Mouse (Mus musculus): ENCODE data around the gene Gm9903. TPM values are rescaled to one million over a fixed set of nuclear protein-coding genes. Genes with fewer than 3 reads are reported as not detected.

The Gm9903 gene
- polyA plus RNA-seq, 1 experiment from 2014 or later, result 0.85 TPM

DNA sequence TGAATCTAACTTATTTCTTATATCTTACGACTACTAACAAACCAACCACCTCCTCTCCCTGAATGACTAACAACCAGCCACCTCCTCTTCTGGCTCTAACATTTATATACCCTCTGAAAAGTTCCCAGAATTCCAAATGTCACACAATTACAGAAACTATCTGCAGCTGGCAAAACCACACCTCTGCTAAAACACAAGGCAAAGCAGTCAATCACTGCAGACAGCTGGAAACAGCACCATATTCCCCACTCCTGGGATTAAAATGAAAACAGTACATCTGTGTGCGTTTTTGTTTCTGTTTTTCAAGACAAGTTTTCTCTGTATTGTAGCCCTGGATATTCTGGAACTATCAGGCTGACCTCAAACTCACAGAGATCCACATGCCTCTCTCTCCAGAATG lies 7.1 kb upstream of the Gm9903 start:
- Histone ChIP-seq H3K9ac (replicated peaks) (no peak overlapping the region), H3K9me3 (no peaks in the 10 kb centered on the region), H3K4me1 (replicated peaks) (peaks cover under 1% of the 10 kb centered on the region), H3K4me2 (replicated peaks) (no peak overlapping the region), H3K36me3 (no peaks in the 10 kb centered on the region), H3K27me3 (no peaks in the 10 kb centered on the region), H3K27ac (no peak overlapping the region), H3K4me3 (replicated peaks) (no peak overlapping the region)
- 88% methylated on average over 2 of the region's 2 CpGs for WGBS
- no peak for ATAC-seq

DNA sequence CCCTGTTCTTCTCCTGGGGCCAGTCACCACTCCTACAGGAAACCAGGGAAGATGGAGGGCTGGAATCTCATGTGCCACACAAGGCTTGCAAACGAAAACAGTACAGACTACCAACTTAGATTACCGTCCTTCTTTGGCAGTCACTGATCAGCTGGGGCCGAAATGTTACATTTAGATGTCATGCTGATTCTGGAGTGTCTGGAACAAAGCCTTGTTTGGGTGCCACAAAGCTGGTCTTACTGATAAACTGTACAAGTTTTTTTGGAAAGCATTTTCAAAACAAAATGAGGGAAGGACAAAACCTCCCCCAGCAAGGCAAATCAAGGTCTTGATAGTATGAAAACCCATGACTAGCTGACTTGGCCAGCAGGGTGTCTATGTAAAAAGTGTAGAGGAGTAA lies 6.0 kb upstream of the Gm9903 start:
- peaks cover 12% of the 10 kb centered on the region for H3K4me1 ChIP-seq (replicated peaks)
- 87% methylated on average over 3 of the region's 3 CpGs for WGBS
- H3K9ac ChIP-seq (replicated peaks), result no peak overlapping the region
- H3K4me3 ChIP-seq (replicated peaks), result no peak overlapping the region
- H3K4me2 ChIP-seq (replicated peaks), result no peak overlapping the region
- H3K9me3 ChIP-seq, result no peaks in the 10 kb centered on the region
- H3K36me3 ChIP-seq, result no peaks in the 10 kb centered on the region
- H3K27me3 ChIP-seq, result no peaks in the 10 kb centered on the region
- no peak overlapping the region for H3K27ac ChIP-seq
- no peak for ATAC-seq

DNA sequence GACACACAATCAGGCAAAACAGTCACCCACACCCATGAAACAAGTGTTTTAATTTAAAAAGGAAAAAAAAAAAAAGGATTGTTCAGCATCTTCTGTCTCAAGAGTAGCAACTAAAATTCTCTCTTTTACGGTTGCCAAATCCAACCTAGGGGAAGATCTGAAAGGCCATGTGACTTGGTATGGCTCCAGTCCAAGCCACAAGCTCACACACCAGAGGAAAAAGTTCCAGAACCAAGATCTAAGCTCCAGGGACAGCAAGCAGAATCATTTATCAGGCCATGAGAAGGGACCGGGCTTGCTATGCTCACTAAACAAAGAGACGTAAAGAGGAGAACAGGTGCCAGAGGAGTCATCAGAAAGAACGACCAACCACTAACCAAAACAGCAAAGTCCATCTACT lies 1.8 kb upstream of the Gm9903 start:
- peak overlapping the region; percentile 85 for H3K4me3 ChIP-seq (replicated peaks)
- WGBS, result 50% methylated on average over 4 of the region's 4 CpGs
- H3K4me1 ChIP-seq (replicated peaks), result peaks cover 23% of the 10 kb centered on the region
- peak overlapping the region; percentile 96 for H3K4me2 ChIP-seq (replicated peaks)
- ATAC-seq, result no peak
- no peak overlapping the region for H3K27ac ChIP-seq
- H3K36me3 ChIP-seq, result no peaks in the 10 kb centered on the region
- H3K9me3 ChIP-seq, result no peaks in the 10 kb centered on the region
- H3K27me3 ChIP-seq, result no peaks in the 10 kb centered on the region
- H3K9ac ChIP-seq (replicated peaks), result no peak overlapping the region

DNA sequence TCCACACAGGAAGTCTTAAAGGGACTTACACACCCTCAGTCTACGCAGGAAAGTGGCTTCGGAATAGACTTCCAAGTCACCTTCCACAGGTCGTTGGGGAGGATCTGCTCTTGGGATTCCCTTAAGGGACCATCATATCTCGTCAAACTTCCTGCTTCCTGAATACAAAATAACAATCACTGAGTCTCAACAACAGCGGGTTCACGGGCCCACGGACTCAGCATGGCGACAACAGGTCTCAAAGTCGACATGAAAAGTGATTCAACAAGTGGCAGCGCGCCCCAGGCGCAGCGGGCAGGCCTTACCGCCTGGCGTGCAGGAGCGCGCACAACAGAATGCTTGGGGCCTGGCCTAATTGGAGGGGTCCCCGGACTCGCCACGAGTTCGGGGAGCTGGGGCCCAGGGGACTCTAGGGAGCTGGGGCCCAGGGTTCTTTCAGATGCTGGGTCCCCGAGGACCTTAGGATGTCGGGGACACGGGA lies 865 bp upstream of the Gm9903 start:
- Histone ChIP-seq H3K9ac (replicated peaks) (peak overlapping the region; percentile 84), H3K27ac (peak overlapping the region; percentile 88), H3K9me3 (no peaks in the 10 kb centered on the region), H3K36me3 (no peaks in the 10 kb centered on the region), H3K27me3 (no peaks in the 10 kb centered on the region), H3K4me1 (replicated peaks) (peaks cover 23% of the 10 kb centered on the region), H3K4me3 (replicated peaks) (peak overlapping the region; percentile 85), H3K4me2 (replicated peaks) (peak overlapping the region; percentile 96)
- WGBS, result under 1% methylated on average over 24 of the region's 24 CpGs
- no peak for ATAC-seq

DNA sequence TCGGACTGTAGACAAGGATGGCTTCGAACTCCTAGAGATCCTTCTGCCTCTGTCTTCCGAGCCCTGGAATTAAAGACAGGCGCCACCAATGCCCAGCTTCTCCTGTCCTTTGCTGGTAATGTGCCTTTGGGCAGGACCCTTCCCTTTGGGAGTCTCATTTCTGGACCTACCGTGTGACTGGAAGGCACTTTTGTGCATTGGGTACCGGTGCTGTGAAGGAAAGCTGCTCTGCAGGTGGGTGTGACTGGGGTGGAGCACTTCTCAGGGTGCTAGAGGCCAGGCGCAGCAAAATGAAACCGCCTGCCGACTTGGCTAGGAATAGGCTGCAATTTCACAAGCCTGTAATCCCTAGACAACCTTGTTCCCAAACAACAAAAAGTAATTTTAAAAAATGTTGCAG lies 336 bp downstream of the Gm9903 start:
- peaks cover 23% of the 10 kb centered on the region for H3K4me1 ChIP-seq (replicated peaks)
- 9% methylated on average over 9 of the region's 9 CpGs for WGBS
- peak; percentile 35 for ATAC-seq

DNA sequence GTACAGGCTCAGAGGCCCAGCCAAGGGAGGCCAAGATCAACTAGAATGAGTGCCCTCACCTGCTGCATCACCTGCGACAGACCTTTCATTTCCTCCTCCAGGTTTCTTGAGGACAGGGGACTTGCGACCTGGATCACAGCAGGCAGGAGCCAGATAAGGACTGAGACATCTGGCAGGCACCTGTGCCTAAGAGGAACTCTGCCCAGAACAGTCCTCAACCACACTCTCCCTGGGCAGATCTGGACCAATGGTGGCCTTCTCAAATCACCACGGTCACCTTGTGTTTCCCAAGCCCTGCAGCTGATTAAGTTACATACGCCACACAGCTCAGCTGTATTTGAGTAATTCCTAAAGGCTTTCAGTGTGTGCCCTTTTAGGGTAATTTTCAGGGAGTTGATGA lies 890 bp downstream of the Gm9903 start:
- no peak for ATAC-seq
- peak overlapping the region; percentile 56; the same call in 1 of the 2 replicates for H3K9ac ChIP-seq (replicated peaks)
- H3K36me3 ChIP-seq, result peaks cover 6% of the 10 kb centered on the region; the same call in 1 of the 2 replicates
- peak overlapping the region; percentile 85 for H3K4me3 ChIP-seq (replicated peaks)
- no peaks in the 10 kb centered on the region for H3K27me3 ChIP-seq
- H3K9me3 ChIP-seq, result no peaks in the 10 kb centered on the region
- H3K4me2 ChIP-seq (replicated peaks), result peak overlapping the region; percentile 96
- H3K27ac ChIP-seq, result no peak overlapping the region
- H3K4me1 ChIP-seq (replicated peaks), result peaks cover 23% of the 10 kb centered on the region
- WGBS, result 84% methylated on average over 4 of the region's 4 CpGs

More for the DNA sequence above, 336 bp downstream of the Gm9903 start:
- peak overlapping the region; percentile 56 for H3K9ac ChIP-seq (replicated peaks)
- H3K27ac ChIP-seq, result peak overlapping the region; percentile 41; the same call in 1 of the 2 replicates
- H3K4me2 ChIP-seq (replicated peaks), result peak overlapping the region; percentile 96
- no peaks in the 10 kb centered on the region for H3K27me3 ChIP-seq
- H3K9me3 ChIP-seq, result no peaks in the 10 kb centered on the region
- peak overlapping the region; percentile 85 for H3K4me3 ChIP-seq (replicated peaks)
- H3K36me3 ChIP-seq, result peaks cover 6% of the 10 kb centered on the region; the same call in 1 of the 2 replicates

DNA sequence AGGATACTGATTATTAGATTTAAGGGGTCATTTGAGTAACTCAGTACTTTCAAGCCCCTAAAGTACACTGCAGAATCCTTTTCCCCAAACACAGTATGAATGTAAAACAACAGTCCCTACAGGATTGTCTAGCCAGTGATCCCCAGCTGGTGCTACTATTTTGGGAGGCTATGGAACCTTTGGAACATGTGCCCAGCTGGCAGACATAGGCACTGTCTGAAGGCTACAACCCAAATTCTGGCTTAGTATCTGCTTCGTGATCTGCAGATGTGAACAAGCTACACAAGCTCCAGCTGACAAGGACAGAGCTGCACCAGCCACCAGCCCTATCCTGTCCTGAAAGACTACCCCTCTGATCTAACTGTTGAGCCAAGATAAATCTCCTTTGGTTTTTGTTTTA lies 2.8 kb downstream of the Gm9903 start:
- Histone ChIP-seq H3K4me1 (replicated peaks) (peaks cover 23% of the 10 kb centered on the region), H3K27me3 (no peaks in the 10 kb centered on the region), H3K4me2 (replicated peaks) (no peak overlapping the region), H3K27ac (no peak overlapping the region), H3K9ac (replicated peaks) (no peak overlapping the region), H3K9me3 (no peaks in the 10 kb centered on the region), H3K36me3 (peaks cover 9% of the 10 kb centered on the region; the same call in 1 of the 2 replicates), H3K4me3 (replicated peaks) (no peak overlapping the region)
- ATAC-seq, result no peak
- 90% methylated on average over 1 of the region's 1 CpGs for whole genome bisulfite sequencing

DNA sequence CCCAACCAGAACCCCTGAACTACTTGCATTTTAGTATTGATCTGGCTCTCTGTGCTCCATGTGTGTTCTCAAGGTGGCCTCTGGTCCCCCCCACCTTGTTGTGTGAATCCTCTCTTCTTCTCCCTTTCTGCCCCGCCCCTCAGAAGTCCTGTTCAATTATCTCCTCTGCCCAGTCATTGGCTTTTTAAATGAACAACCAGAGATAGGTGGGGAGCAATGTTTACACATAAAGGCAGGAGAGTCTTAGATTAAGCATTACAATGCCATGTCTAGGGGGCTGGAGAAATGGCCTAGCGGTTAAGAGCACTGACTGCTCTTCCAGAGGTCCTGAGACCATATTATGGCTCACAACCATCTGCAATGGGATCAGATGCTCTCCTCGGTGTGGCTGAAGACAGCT lies 5.6 kb downstream of the Gm9903 start:
- Histone ChIP-seq H3K4me1 (replicated peaks) (peaks cover 5% of the 10 kb centered on the region), H3K4me3 (replicated peaks) (no peak overlapping the region), H3K9ac (replicated peaks) (no peak overlapping the region), H3K9me3 (no peaks in the 10 kb centered on the region), H3K36me3 (peaks cover 29% of the 10 kb centered on the region), H3K27me3 (no peaks in the 10 kb centered on the region), H3K4me2 (replicated peaks) (no peak overlapping the region), H3K27ac (no peak overlapping the region)
- WGBS, result 89% methylated on average over 3 of the region's 3 CpGs
- no peak for ATAC-seq

DNA sequence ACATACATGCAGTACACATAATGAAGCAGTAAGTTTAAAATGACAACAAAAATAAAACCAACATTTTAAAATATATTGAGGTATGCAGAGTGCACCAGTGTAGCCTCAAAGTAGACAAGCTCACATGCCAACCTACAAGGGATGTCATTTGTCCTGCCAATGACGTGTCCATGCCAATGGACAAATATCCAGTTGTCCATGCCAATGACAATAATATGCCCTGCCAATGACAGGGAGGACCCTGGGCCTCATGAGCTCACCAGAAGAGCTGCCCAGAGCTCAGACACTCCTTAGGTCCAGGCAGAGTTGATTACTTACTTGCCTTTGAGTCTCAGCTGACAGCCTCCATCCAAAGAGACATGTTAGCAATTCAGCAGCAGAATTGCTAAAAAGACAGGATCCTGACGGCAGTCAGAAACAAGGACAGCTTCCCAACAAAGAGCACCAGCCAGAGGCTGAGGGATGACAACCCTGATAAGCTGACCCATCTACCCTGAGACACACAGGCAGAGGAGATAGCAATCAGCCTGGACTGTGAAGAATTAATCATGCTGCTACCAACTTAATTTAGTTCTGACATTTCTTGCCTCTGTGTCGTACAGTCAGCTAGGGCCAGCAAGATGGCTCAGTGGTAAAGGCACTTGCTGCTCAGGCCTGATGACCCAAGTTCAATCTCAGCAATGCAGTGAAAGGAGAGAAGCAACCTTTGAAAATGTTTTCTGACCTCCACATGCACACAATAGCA lies 8.1 kb downstream of the Gm9903 start:
- Histone ChIP-seq H3K4me2 (replicated peaks) (no peak overlapping the region), H3K4me1 (replicated peaks) (no peaks in the 10 kb centered on the region), H3K27ac (0 out of 2 replicates have a peak overlapping the region, but pooled peaks have one; percentile 14), H3K27me3 (no peaks in the 10 kb centered on the region), H3K9ac (replicated peaks) (no peak overlapping the region), H3K4me3 (replicated peaks) (no peak overlapping the region), H3K36me3 (peaks cover 48% of the 10 kb centered on the region), H3K9me3 (no peaks in the 10 kb centered on the region)
- ATAC-seq, result no peak
- 79% methylated on average over 3 of the region's 3 CpGs for WGBS

DNA sequence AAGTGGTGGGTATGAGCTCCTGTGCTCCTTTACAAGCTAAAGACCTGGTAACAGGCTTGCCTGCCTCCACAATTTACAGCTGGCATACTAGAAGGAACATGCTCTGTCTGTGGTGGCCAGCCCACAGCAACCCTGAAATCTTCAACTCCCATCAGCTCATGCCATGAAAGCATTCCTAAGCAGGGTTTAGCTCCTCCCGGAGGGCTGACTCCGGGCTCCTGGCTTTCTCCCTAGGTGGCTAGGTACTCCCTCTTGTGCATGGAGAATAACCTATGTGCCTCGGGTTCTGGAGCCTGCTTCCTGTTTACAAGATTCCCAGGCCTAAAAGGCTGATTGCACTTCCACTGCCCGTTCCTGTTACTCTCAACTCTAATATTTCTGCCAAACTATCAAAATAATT lies 9.1 kb downstream of the Gm9903 start:
- no peak for ATAC-seq
- Histone ChIP-seq H3K4me1 (replicated peaks) (no peaks in the 10 kb centered on the region), H3K9me3 (no peaks in the 10 kb centered on the region), H3K9ac (replicated peaks) (peak overlapping the region; percentile 50), H3K27me3 (no peaks in the 10 kb centered on the region), H3K4me3 (replicated peaks) (no peak overlapping the region), H3K27ac (no peak overlapping the region), H3K36me3 (peaks cover 59% of the 10 kb centered on the region), H3K4me2 (replicated peaks) (no peak overlapping the region)
- 80% methylated on average over 4 of the region's 4 CpGs for WGBS

DNA sequence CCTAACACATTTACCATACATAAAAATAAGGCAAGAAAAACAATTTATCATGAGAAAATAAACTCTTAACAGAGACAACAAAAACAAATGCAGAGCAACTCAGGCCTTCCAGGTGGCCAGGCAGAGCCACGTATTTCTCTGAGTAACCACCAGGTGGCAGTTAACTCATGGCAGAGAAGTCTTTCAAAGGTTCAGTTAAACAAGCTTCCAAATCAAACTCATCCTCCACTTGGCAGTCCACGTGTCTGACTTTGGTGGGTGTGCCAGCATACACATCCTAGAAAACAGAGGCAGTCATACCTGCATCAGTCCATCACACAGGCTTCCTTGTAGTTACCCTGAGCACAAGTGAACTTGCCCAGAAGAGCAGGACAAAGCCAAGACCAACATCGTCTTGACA lies 10.9 kb downstream of the Gm9903 start:
- H3K36me3 ChIP-seq, result peaks cover 69% of the 10 kb centered on the region
- 45% methylated on average over 3 of the region's 3 CpGs for WGBS
- no peak for ATAC-seq
- H3K27ac ChIP-seq, result no peak overlapping the region
- H3K9me3 ChIP-seq, result no peaks in the 10 kb centered on the region
- no peaks in the 10 kb centered on the region for H3K4me1 ChIP-seq (replicated peaks)
- no peaks in the 10 kb centered on the region for H3K27me3 ChIP-seq
- H3K4me3 ChIP-seq (replicated peaks), result no peak overlapping the region
- no peak overlapping the region for H3K9ac ChIP-seq (replicated peaks)
- H3K4me2 ChIP-seq (replicated peaks), result no peak overlapping the region

DNA sequence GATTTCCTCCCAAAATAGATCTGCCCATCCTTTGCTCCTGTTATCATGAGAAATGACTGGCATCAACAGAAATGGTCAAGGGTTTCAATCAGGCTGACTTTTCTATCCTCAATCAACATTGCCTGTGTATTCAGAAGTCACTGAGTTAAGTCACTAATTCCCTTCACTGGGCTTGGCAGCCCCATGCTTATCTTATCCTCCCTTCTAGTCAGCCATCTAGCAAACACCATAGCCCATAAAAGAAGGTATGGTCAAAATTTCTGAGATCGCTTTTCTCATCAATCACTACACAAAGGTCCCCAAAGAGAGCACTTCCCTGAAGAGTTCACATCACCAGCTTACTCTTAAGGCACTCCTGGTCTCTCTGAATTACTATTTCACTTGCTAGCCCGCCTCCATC lies 21.3 kb downstream of the Gm9903 start:
- Histone ChIP-seq H3K4me3 (replicated peaks) (peak overlapping the region; percentile 67), H3K9me3 (no peaks in the 10 kb centered on the region), H3K9ac (replicated peaks) (peak overlapping the region; percentile 78), H3K4me1 (replicated peaks) (peaks cover 37% of the 10 kb centered on the region), H3K36me3 (peaks cover 55% of the 10 kb centered on the region), H3K27ac (peak overlapping the region; percentile 96), H3K27me3 (no peaks in the 10 kb centered on the region), H3K4me2 (replicated peaks) (peak overlapping the region; percentile 79)
- no peak for ATAC-seq
- 10% methylated on average over 2 of the region's 2 CpGs for WGBS

All from midbrain, embryonic 13.5 days (tissue).